Mouse (Mus musculus): ENCODE results near the gene Igsf6.
"Not testable (repeated sequence)": the region's sequence is repeated elsewhere in the genome, so short reads cannot be mapped to it uniquely, and the experiment has no call there.

Igsf6 gene

GRCm38 (mm10) chr7:121059477-121060218 is 14.7 kb downstream of the Igsf6 start:
- DNase-seq (ENCODE audit: low read depth, low spot score), result no peak

- no peak for DNase-seq (ENCODE audit: low read depth, low spot score)
Observed at GRCm38 (mm10) chr7:121053071-121053470, 21.3 kb downstream of the Igsf6 start.

- no peak for DNase-seq (ENCODE audit: low read depth, low spot score)
Observed at GRCm38 (mm10) chr7:121047624-121048023, 26.7 kb downstream of the Igsf6 start.

GRCm38 (mm10) chr7:121045671-121046453 is 28.5 kb downstream of the Igsf6 start:
- DNase-seq (ENCODE audit: low read depth, low spot score), result no peak

GRCm38 (mm10) chr7:121044251-121044650 is 30.1 kb downstream of the Igsf6 start:
- no peak for DNase-seq (ENCODE audit: low read depth, low spot score)

GRCm38 (mm10) chr7:121043510-121043909 is 30.9 kb downstream of the Igsf6 start:
- DNase-seq (ENCODE audit: low read depth, low spot score), result no peak

- no peak for DNase-seq (ENCODE audit: low read depth, low spot score)
Observed at GRCm38 (mm10) chr7:121043004-121043403, 31.4 kb downstream of the Igsf6 start.

GRCm38 (mm10) chr7:121041989-121042388 is 32.4 kb downstream of the Igsf6 start:
- no peak for DNase-seq (ENCODE audit: low read depth, low spot score)

- no peak for DNase-seq (ENCODE audit: low read depth, low spot score)
Observed at GRCm38 (mm10) chr7:121040595-121040994, 33.8 kb downstream of the Igsf6 start.

GRCm38 (mm10) chr7:121035161-121035721 is 39.1 kb downstream of the Igsf6 start:
- DNase-seq (ENCODE audit: low read depth, low spot score), result peak; percentile 3

GRCm38 (mm10) chr7:121034701-121035141 is 39.7 kb downstream of the Igsf6 start:
- no peak for DNase-seq (ENCODE audit: low read depth, low spot score)

- peak; percentile 93 for DNase-seq (ENCODE audit: low read depth, low spot score)
Observed at GRCm38 (mm10) chr7:121033856-121034652, 40.3 kb downstream of the Igsf6 start, which contains the start of gene Mettl9. Gene Mettl9 (plus strand): TSS chr7:121034445.

- not testable (repeated sequence) for DNase-seq (ENCODE audit: low read depth, low spot score)
Observed at GRCm38 (mm10) chr7:121029947-121030346, 44.4 kb downstream of the Igsf6 start.

- no peak for DNase-seq (ENCODE audit: low read depth, low spot score)
Observed at GRCm38 (mm10) chr7:121026300-121026699, 48.1 kb downstream of the Igsf6 start.

- no peak for DNase-seq (ENCODE audit: low read depth, low spot score)
Observed at GRCm38 (mm10) chr7:121025221-121026008, 49.0 kb downstream of the Igsf6 start.

- no peak for DNase-seq (ENCODE audit: low read depth, low spot score)
Observed at GRCm38 (mm10) chr7:121020277-121020676, 54.1 kb downstream of the Igsf6 start.

- DNase-seq (ENCODE audit: low read depth, low spot score), result no peak
Observed at GRCm38 (mm10) chr7:121018778-121019177, 55.6 kb downstream of the Igsf6 start.

GRCm38 (mm10) chr7:121014486-121014885 is 59.9 kb downstream of the Igsf6 start:
- DNase-seq (ENCODE audit: low read depth, low spot score), result no peak
